Mouse (Mus musculus): Measurements from ENCODE around the gene Fdps.

GRCm38 (mm10) chr3:89101459-89101811, 324 bp downstream of the Fdps start:
- TF ChIP-seq CTCF (IDR thresholded peaks at IDR 0.05; ENCODE audit: borderline replicate concordance, control insufficient read depth, extremely low read depth, insufficient read depth, low read length, poor library complexity) (no peak), POLR2A (IDR thresholded peaks at IDR 0.05; ENCODE audit: control insufficient read depth, extremely low read depth, insufficient read depth, low read length, poor library complexity) (no peak)

Measured in thymus, adult 2 months (tissue).